ENCODE assay signal across 24 mouse cellular contexts in the genomic region with DNA sequence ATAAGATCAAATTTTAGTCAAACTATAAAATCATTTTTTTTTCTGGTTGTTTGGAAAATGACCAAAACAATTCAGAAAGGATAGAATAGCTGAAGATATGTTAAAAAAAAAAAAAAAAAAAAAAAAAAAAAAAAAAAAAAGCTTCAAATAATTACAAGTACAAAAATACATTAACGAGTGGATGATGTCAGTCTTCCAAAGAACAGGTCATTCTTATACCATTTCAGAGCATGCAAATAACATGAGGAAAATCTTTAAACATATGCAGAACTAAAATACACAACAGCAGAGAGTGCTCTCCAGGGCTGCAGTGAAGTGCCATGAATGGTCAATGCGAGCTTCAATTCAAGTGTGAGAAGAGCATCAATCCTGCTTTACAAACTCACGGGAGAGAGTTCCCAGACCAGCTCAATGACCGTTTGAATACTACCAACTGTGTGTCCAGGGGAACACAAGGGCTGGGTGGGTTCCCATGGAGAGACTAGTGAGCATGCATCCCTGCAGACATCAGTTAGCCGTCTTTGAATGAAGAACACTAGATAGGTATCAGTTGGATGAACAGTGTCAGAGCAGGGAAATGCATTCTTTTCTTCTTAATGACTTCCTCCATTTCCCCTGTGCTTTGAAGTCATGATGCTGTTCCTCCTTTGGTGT.
"Had no signal": no experiment of that assay in that cellular context is flagged by ENCODE, and none has a peak within 500 bp of the region (broad histone marks: within the 10 kb centered on the region; RNA-seq: fewer than 3 reads in every experiment).

No protein-coding gene starts in this region.

- H3K27ac ChIP-seq: kidney, postnatal 0 days; left cerebral cortex, adult 2 months; limb, embryonic 12.5 days; limb, embryonic 15.5 days; liver, embryonic 12.5 days; liver, embryonic 15.5 days; lung, embryonic 15.5 days; midbrain, embryonic 10.5 days; midbrain, embryonic 15.5 days; neural tube, embryonic 12.5 days; stomach, embryonic 15.5 days had no signal

- H3K9ac ChIP-seq: limb, embryonic 12.5 days; limb, embryonic 15.5 days; liver, embryonic 12.5 days; liver, embryonic 15.5 days; lung, embryonic 15.5 days; midbrain, embryonic 15.5 days; neural tube, embryonic 12.5 days; stomach, embryonic 15.5 days had no signal

- DNase-seq: kidney, adult 2 months; kidney, postnatal 36 days; layer of hippocampus, postnatal 36 days; left cerebral cortex, postnatal 4 days; lung, adult 18-20 months; lung, postnatal 10 days; lung, postnatal 36 days; retina, postnatal 1 day; right cerebral cortex, postnatal 25 days; spleen, adult 18-20 months; thymus, postnatal 25 days had no signal

- H3K9me3 ChIP-seq: limb, embryonic 12.5 days; limb, embryonic 15.5 days; liver, embryonic 12.5 days; liver, embryonic 15.5 days; lung, embryonic 15.5 days; megakaryocyte, embryonic 14.5 days; midbrain, embryonic 10.5 days; midbrain, embryonic 15.5 days; neural tube, embryonic 12.5 days; stomach, embryonic 15.5 days had no signal

- ATAC-seq: liver, embryonic 12.5 days; midbrain, embryonic 15.5 days had no signal

- H3K4me2 ChIP-seq: limb, embryonic 12.5 days; limb, embryonic 15.5 days; liver, embryonic 12.5 days; liver, embryonic 15.5 days; lung, embryonic 15.5 days; midbrain, embryonic 15.5 days; neural tube, embryonic 12.5 days; stomach, embryonic 15.5 days had no signal

- H3K4me3 ChIP-seq: left cerebral cortex, adult 2 months; limb, embryonic 12.5 days; limb, embryonic 15.5 days; liver, embryonic 12.5 days; liver, embryonic 15.5 days; lung, embryonic 15.5 days; megakaryocyte, embryonic 14.5 days; midbrain, embryonic 10.5 days; midbrain, embryonic 15.5 days; myocyte; neural tube, embryonic 12.5 days; stomach, embryonic 15.5 days had no signal

- H3K4me1 ChIP-seq: limb, embryonic 12.5 days; limb, embryonic 15.5 days; liver, embryonic 12.5 days; liver, embryonic 15.5 days; lung, embryonic 15.5 days; midbrain, embryonic 10.5 days; midbrain, embryonic 15.5 days; neural tube, embryonic 12.5 days; stomach, embryonic 15.5 days had no signal

- H3K27me3 ChIP-seq: limb, embryonic 12.5 days; limb, embryonic 15.5 days; liver, embryonic 12.5 days; liver, embryonic 15.5 days; lung, embryonic 15.5 days; megakaryocyte, embryonic 14.5 days; midbrain, embryonic 15.5 days; neural tube, embryonic 12.5 days; stomach, embryonic 15.5 days had no signal

- H3K36me3 ChIP-seq: limb, embryonic 12.5 days; limb, embryonic 15.5 days; liver, embryonic 12.5 days; liver, embryonic 15.5 days; lung, embryonic 15.5 days; midbrain, embryonic 10.5 days; midbrain, embryonic 15.5 days; neural tube, embryonic 12.5 days; stomach, embryonic 15.5 days had no signal
